Mouse (Mus musculus) layer of hippocampus, adult 9-10 months (tissue): ENCODE results near the gene Grb14.

Experiments used
- DNase-seq: peaks from one replicate; pipeline ENCODE4 v3.0.0; 2022; ENCODE audit warnings: low spot score

Grb14 gene

GRCm38 (mm10) chr2:65024887-65025286 lies at the start of gene Grb14:
Grb14 (minus strand) TSS chr2:65024987.
- no peak for DNase-seq

GRCm38 (mm10) chr2:65072205-65072604 lies 47.4 kb upstream of the Grb14 start:
- DNase-seq: no peak

- no peak for DNase-seq
Measured at GRCm38 (mm10) chr2:65053764-65054163, 29.0 kb upstream of the Grb14 start.

- DNase-seq: no peak
Measured at GRCm38 (mm10) chr2:65052191-65053012, 27.6 kb upstream of the Grb14 start.

- DNase-seq: no peak
Measured at GRCm38 (mm10) chr2:65050776-65051175, 26.0 kb upstream of the Grb14 start.

- DNase-seq: no peak
Measured at GRCm38 (mm10) chr2:65048234-65049017, 23.6 kb upstream of the Grb14 start.

GRCm38 (mm10) chr2:65038164-65038563 lies 13.4 kb upstream of the Grb14 start:
- DNase-seq: no peak

GRCm38 (mm10) chr2:65037546-65037945 lies 12.8 kb upstream of the Grb14 start:
- DNase-seq: no peak

GRCm38 (mm10) chr2:65022363-65023240 lies 2.2 kb downstream of the Grb14 start:
- DNase-seq: no peak

GRCm38 (mm10) chr2:65021691-65022362 lies 3.0 kb downstream of the Grb14 start:
- DNase-seq: no peak

- DNase-seq: no peak
Measured at GRCm38 (mm10) chr2:65017375-65017774, 7.4 kb downstream of the Grb14 start.

GRCm38 (mm10) chr2:65014552-65014951 lies 10.2 kb downstream of the Grb14 start:
- DNase-seq: no peak

- DNase-seq: no peak
Measured at GRCm38 (mm10) chr2:65010105-65010504, 14.7 kb downstream of the Grb14 start.

GRCm38 (mm10) chr2:65007396-65007795 lies 17.4 kb downstream of the Grb14 start:
- DNase-seq: no peak

- DNase-seq: no peak
Measured at GRCm38 (mm10) chr2:65005044-65005443, 19.7 kb downstream of the Grb14 start.

- DNase-seq: no peak
Measured at GRCm38 (mm10) chr2:65003433-65003832, 21.4 kb downstream of the Grb14 start.

GRCm38 (mm10) chr2:65002631-65003030 lies 22.2 kb downstream of the Grb14 start:
- DNase-seq: no peak

- no peak for DNase-seq
Measured at GRCm38 (mm10) chr2:64995048-64995447, 29.7 kb downstream of the Grb14 start.

- DNase-seq: no peak
Measured at GRCm38 (mm10) chr2:64989426-64990187, 35.2 kb downstream of the Grb14 start.

- DNase-seq: no peak
Measured at GRCm38 (mm10) chr2:64987782-64988181, 37.0 kb downstream of the Grb14 start.

- DNase-seq: no peak
Measured at GRCm38 (mm10) chr2:64975546-64975945, 49.2 kb downstream of the Grb14 start.
